Mouse (Mus musculus) E14TG2a.4 (cell line): Measurements from ENCODE around the gene Sestd1.

Source experiments
- CTCF ChIP-seq: conservative IDR thresholded peaks from 2 replicates; pipeline ENCODE4 v1.5.1; 2014; ENCODE audit warnings: low read length
- NANOG ChIP-seq: IDR thresholded peaks from 2 replicates; pipeline ENCODE4 v1.6.1; 2014; ENCODE audit warnings: borderline replicate concordance, low read length, mixed read lengths
- POU5F1 ChIP-seq: IDR thresholded peaks from 2 replicates; pipeline ENCODE4 v1.6.1; 2014; ENCODE audit warnings: low read length, borderline replicate concordance

DNA sequence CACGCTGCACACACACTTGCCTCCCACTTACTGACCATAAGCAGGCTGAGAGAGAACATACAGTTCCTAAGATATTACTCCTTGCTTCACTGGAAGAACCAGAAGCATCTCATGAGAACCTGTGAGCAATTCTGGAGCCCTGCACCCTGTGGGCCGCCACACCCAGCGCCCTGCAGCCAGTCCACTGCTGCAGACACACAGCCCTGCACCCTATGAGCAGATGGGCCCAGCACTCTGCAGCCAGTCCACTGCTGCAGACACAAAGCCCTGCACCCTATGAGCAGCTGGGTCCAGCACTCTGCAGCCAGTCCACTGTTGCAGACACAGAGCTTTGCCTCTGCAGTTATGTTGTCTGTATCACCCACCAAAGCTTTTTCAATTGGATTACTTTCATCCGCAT, 80.0 kb downstream of the Sestd1 start:
- TF ChIP-seq CTCF (no peak), NANOG (no peak), POU5F1 (no peak)
